Mouse (Mus musculus) spleen, postnatal 36 days (tissue): ENCODE measurements around the gene Farsa.
"Not testable (repeated sequence)": the region's sequence is repeated elsewhere in the genome, so short reads cannot be mapped to it uniquely, and the experiment has no call there.

Source experiments
- DNase-seq, 2 experiments: peaks; one replicate each; pipeline ENCODE4 v3.0.0; 2022; ENCODE audit warnings: low spot score in 2 of 2, mixed read lengths in 1 of 2

Farsa gene

GRCm38 (mm10) chr8:84873016-84873415 lies 16.2 kb downstream of the Farsa start:
- DNase-seq = no peak

GRCm38 (mm10) chr8:84874339-84874738 lies 17.6 kb downstream of the Farsa start:
- no peak for DNase-seq

GRCm38 (mm10) chr8:84877297-84878035 lies 20.7 kb downstream of the Farsa start:
- DNase-seq = no peak

- DNase-seq = no peak
These were observed 22.1 kb downstream of the Farsa start for GRCm38 (mm10) chr8:84878915-84879314.

GRCm38 (mm10) chr8:84884728-84885127 lies 27.9 kb downstream of the Farsa start:
- DNase-seq = no peak

GRCm38 (mm10) chr8:84888280-84888679 lies 31.5 kb downstream of the Farsa start:
- DNase-seq = no peak

GRCm38 (mm10) chr8:84889141-84889540 lies 32.4 kb downstream of the Farsa start:
- no peak for DNase-seq

GRCm38 (mm10) chr8:84892993-84893708 lies 36.4 kb downstream of the Farsa start:
- no peak for DNase-seq

GRCm38 (mm10) chr8:84893709-84894134 lies 36.9 kb downstream of the Farsa start, which contains the start of gene Gcdh:
Gene Gcdh, minus strand, starts transcription at chr8:84893921.
- DNase-seq = peak; percentile 92 to 94

GRCm38 (mm10) chr8:84895963-84896362 lies 39.2 kb downstream of the Farsa start:
- DNase-seq = no peak

GRCm38 (mm10) chr8:84901071-84901470 lies 44.3 kb downstream of the Farsa start:
- DNase-seq = peak; percentile 55 to 68

- peak; percentile 59 to 72 for DNase-seq
These were observed 45.0 kb downstream of the Farsa start, which contains the start of gene Klf1 for GRCm38 (mm10) chr8:84901752-84902151. Gene Klf1, plus strand, starts transcription at chr8:84901928.

- DNase-seq = no peak
These were observed 45.7 kb downstream of the Farsa start for GRCm38 (mm10) chr8:84902367-84902919.

GRCm38 (mm10) chr8:84902920-84903661 lies 46.3 kb downstream of the Farsa start:
- DNase-seq = peak; percentile 89

GRCm38 (mm10) chr8:84904351-84904750 lies 47.6 kb downstream of the Farsa start:
- DNase-seq = no peak

GRCm38 (mm10) chr8:84907037-84907436 lies 50.2 kb downstream of the Farsa start:
- DNase-seq = no peak

GRCm38 (mm10) chr8:84907493-84907892 lies 50.7 kb downstream of the Farsa start:
- no peak for DNase-seq

- not testable (repeated sequence) for DNase-seq
These were observed 51.2 kb downstream of the Farsa start for GRCm38 (mm10) chr8:84907979-84908378.

- DNase-seq = peak; percentile 99
These were observed 51.8 kb downstream of the Farsa start, which contains the start of gene Dnase2a for GRCm38 (mm10) chr8:84908421-84909161. Gene Dnase2a, plus strand, starts transcription at chr8:84908560.

GRCm38 (mm10) chr8:84909162-84909767 lies 52.5 kb downstream of the Farsa start:
- no peak for DNase-seq

GRCm38 (mm10) chr8:84909949-84910348 lies 53.2 kb downstream of the Farsa start:
- peak in 1 of 2 experiments; percentile 39 for DNase-seq
